ENCODE assay signal across 8 mouse cellular contexts in genomic region chr15:26015979-26016665, GRCm38 (mm10). TPM values are rescaled to one million over a fixed set of nuclear protein-coding genes. Genes with fewer than 3 reads are reported as not detected.
DNase-seq lines count a peak whose midpoint lies in the region; ATAC-seq lines count a peak whose summit lies in the region.

No protein-coding gene starts in this region.

- no peaks in the 10 kb centered on the region for H3K9me3 ChIP-seq in midbrain, embryonic 14.5 days (ENCODE audit: control insufficient read depth, low read length)
- no peaks in the 10 kb centered on the region for H3K9me3 ChIP-seq in intestine, embryonic 16.5 days (ENCODE audit: control insufficient read depth, low read length)

- no peak overlapping the region for H3K27ac ChIP-seq in midbrain, embryonic 14.5 days (replicated peaks; ENCODE audit: low read depth, low read length)
- no peak overlapping the region for H3K27ac ChIP-seq in intestine, embryonic 16.5 days (ENCODE audit: low read length)

- peak; percentile 82 for ATAC-seq in common myeloid progenitor, adult 5-6 weeks (replicated peaks; ENCODE audit: low read depth, poor library complexity, severe bottlenecking)
- ATAC-seq in midbrain, embryonic 14.5 days (ENCODE audit: low FRiP score, low TSS enrichment), result no peak
- ATAC-seq in intestine, embryonic 16.5 days, result no peak

- no peak overlapping the region for H3K4me3 ChIP-seq in midbrain, embryonic 14.5 days (replicated peaks; ENCODE audit: low read depth, low read length)
- no peak overlapping the region for H3K4me3 ChIP-seq in intestine, embryonic 16.5 days (ENCODE audit: low read length)

- H3K9ac ChIP-seq in midbrain, embryonic 14.5 days (replicated peaks; ENCODE audit: low read length), result no peak overlapping the region
- H3K9ac ChIP-seq in intestine, embryonic 16.5 days (ENCODE audit: low read depth, low read length), result no peak overlapping the region

- DNase-seq in T-cell, adult 2 months (ENCODE audit: low spot score), result peak; percentile 4
- peak; percentile 14 to 16 for DNase-seq in kidney, adult 8-10 months
- DNase-seq in midbrain, embryonic 14.5 days, result peak; percentile 34
- no peak for DNase-seq in layer of hippocampus, postnatal 10 days (ENCODE audit: low spot score in 2 of 2)
- no peak for DNase-seq in adipocyte (ENCODE audit: low spot score)
- DNase-seq in thymus, postnatal 14 days, result no peak

- H3K4me2 ChIP-seq in midbrain, embryonic 14.5 days (ENCODE audit: low read length), result 0 out of 2 replicates have a peak overlapping the region, but pooled peaks have one; percentile 15
- H3K4me2 ChIP-seq in intestine, embryonic 16.5 days (ENCODE audit: low read depth, low read length), result no peak overlapping the region

- peaks cover 4% of the 10 kb centered on the region; the same call in 1 of the 2 replicates for H3K4me1 ChIP-seq in midbrain, embryonic 14.5 days (ENCODE audit: control insufficient read depth, insufficient read depth, low read length)
- H3K4me1 ChIP-seq in intestine, embryonic 16.5 days (ENCODE audit: control insufficient read depth, insufficient read depth, low read length), result no peaks in the 10 kb centered on the region

- 58% methylated on average over 14 of the region's 14 CpGs for WGBS in midbrain, embryonic 14.5 days
- WGBS in intestine, embryonic 16.5 days, result 40% methylated on average over 14 of the region's 14 CpGs

- no peaks in the 10 kb centered on the region for H3K36me3 ChIP-seq in midbrain, embryonic 14.5 days (ENCODE audit: control insufficient read depth, insufficient read depth, low read length)
- no peaks in the 10 kb centered on the region for H3K36me3 ChIP-seq in intestine, embryonic 16.5 days (ENCODE audit: control insufficient read depth, insufficient read depth, low read length)

- no peaks in the 10 kb centered on the region for H3K27me3 ChIP-seq in midbrain, embryonic 14.5 days (ENCODE audit: control insufficient read depth, insufficient read depth, low read length)
- no peaks in the 10 kb centered on the region for H3K27me3 ChIP-seq in intestine, embryonic 16.5 days (replicated peaks; ENCODE audit: control insufficient read depth, insufficient read depth, low read length)

RNA-seq across cellular contexts. Expression of gene Zfp622, which starts 32.0 kb away (rescaled TPM):
- 120 and 123 TPM in 2 replicates for total RNA-seq in common myeloid progenitor, adult 5-6 weeks (2017)
- polyA plus RNA-seq in midbrain, embryonic 14.5 days (2014; fragmentation: Nextera tagmentation; extraction: Ambion mirVana), result 30.2 and 37.0 TPM in 2 replicates
- 10 to 100 TPM; 42.6 to 45.4 TPM for total RNA-seq in layer of hippocampus, postnatal 10 days (2021)
- 22.3 and 25.0 TPM in 2 replicates for polyA plus RNA-seq in intestine, embryonic 16.5 days (2015; fragmentation: Nextera tagmentation; extraction: Ambion mirVana)

Comparison
In these comparisons a context has a peak if more than half of its experiments do, and no peak if none do; other contexts are left out.
1. DNase-seq: peak in T-cell, adult 2 months (single experiment), kidney, adult 8-10 months (2 of 2) and midbrain, embryonic 14.5 days (single experiment); none in layer of hippocampus, postnatal 10 days (0 of 2), adipocyte (single experiment) and thymus, postnatal 14 days (single experiment).